Mouse (Mus musculus): ENCODE data around the gene Gon4l. TPM values are rescaled to one million over a fixed set of nuclear protein-coding genes. Genes with fewer than 3 reads are reported as not detected.
"Not testable (repeated sequence)": the region's sequence is repeated elsewhere in the genome, so short reads cannot be mapped to it uniquely, and the experiment has no call there.

Gon4l gene
- polyA plus RNA-seq, 1 experiment from 2014 or later, result 17.6 TPM

DNA sequence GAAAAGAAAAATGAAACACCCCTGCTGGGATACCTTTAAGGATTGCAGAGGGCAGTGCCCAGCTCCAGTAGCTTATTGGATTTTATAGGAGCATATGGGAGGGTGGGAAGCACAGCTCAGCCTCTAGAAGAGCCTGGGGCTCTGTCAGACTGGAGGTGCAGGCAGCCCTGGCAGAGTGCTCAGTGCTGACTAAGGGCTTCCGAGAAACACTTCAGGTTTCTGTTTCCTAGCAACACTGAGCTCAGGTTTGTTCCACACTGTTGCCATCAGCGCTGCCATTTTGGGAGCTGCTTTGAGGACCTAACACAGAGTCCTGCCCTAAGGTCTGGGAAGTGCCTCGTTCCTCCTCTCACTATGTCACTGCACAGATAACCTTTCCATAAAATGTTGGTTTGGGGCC lies 31.7 kb downstream of the Gon4l start:
- not testable (repeated sequence) for H3K4me1 ChIP-seq; H3K9me3 ChIP-seq; H3K27ac ChIP-seq (replicated peaks); H3K27me3 ChIP-seq (replicated peaks; ENCODE audit: low read depth, poor library complexity, severe bottlenecking); DNase-seq (ENCODE audit: low spot score); H3K4me3 ChIP-seq
- no CpG with 5 or more reads among the region's 3 CpGs for WGBS
- peaks cover 52% of the 10 kb centered on the region for H3K36me3 ChIP-seq (replicated peaks)

DNA sequence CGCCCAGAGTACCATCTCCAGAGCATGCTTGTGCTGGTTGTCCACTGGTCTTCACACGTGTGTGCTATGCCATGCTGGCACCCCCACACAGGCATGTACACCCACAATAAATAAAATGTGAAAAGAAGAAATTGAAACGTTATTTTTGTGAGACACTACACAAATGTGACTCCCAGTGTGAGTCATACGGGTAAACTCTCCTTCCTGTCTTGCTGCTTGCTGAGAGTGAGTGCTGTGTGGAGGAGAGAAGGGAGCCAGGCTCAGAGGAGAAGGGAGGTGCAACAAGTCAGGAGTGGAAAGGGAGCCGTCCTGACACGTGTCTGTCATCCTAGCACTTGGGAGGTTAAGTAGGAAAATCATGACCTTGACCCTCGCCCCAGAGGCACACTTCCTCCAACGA lies 32.1 kb downstream of the Gon4l start:
- not testable (repeated sequence) for H3K27me3 ChIP-seq (replicated peaks; ENCODE audit: low read depth, poor library complexity, severe bottlenecking); DNase-seq (ENCODE audit: low spot score); H3K4me3 ChIP-seq; H3K27ac ChIP-seq (replicated peaks); H3K9me3 ChIP-seq; H3K4me1 ChIP-seq
- WGBS, result no CpG with 5 or more reads among the region's 8 CpGs
- peaks cover 48% of the 10 kb centered on the region for H3K36me3 ChIP-seq (replicated peaks)

DNA sequence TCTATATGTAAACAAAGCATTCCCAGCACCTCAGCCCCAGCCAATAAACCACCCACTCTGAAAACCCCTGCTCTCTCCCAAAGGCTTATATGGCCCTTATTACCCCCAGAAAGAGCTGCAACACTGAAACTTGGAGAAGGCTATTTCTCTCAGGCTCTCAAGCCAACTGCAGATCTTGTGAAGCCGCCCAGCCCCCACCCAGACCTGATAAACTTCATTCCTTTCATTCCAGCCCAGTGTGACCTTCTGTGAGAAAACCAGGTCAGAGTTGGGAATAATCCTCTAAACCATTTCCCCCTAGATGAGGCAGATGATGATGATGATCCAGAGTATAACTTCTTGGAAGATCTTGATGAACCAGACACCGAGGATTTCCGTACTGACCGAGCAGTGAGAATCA lies 33.4 kb downstream of the Gon4l start:
- DNase-seq (ENCODE audit: low spot score); H3K27ac ChIP-seq (replicated peaks); H3K4me3 ChIP-seq; H3K4me1 ChIP-seq; H3K27me3 ChIP-seq (replicated peaks; ENCODE audit: low read depth, poor library complexity, severe bottlenecking); H3K9me3 ChIP-seq: not testable (repeated sequence)
- 92% methylated on average over 2 of the region's 4 CpGs for WGBS
- H3K36me3 ChIP-seq (replicated peaks), result peaks cover 35% of the 10 kb centered on the region

DNA sequence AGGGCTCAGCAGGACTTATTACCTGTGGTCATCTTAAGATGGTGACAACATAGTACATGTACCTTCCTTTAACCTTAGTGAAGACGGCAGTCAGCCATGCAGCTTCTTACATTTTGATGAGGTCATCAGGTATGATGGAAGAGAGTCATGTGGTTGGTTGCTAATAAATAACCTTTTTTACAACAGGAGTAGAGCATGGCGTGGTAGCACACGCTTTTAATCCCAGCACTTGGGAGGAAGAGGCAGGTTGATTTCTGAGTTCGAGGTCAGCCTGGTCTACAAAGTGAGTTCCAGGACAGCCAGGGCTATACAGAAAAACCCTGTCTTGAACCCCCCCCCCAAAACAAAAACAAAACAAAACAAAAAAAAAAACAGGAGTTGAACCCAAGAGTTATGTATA lies 47.5 kb downstream of the Gon4l start:
- H3K27ac ChIP-seq (replicated peaks); H3K4me1 ChIP-seq; DNase-seq (ENCODE audit: low spot score); H3K27me3 ChIP-seq (replicated peaks; ENCODE audit: low read depth, poor library complexity, severe bottlenecking); H3K9me3 ChIP-seq; H3K4me3 ChIP-seq: not testable (repeated sequence)
- peaks cover 37% of the 10 kb centered on the region for H3K36me3 ChIP-seq (replicated peaks)
- 94% methylated on average over 4 of the region's 4 CpGs for WGBS

DNA sequence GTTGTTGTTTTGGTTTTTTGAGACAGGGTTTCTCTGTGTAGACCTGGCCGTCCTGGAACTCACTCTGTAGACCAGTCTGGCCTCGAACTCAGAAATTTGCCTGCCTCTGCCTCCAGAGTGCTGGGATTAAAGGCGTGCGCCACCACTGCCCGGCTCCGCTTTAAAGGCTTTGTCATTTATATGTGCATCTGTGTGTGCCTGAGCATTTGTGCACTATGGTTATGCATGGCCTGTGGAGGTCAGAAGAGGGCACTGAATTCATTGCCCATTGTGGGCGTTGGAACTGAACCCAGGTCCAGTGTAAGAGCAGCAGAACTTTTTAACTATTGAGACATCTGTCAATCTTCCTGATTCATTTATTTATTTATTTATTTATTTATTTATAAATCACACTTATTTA lies 58.0 kb downstream of the Gon4l start:
- not testable (repeated sequence) for H3K9me3 ChIP-seq; H3K4me3 ChIP-seq; DNase-seq (ENCODE audit: low spot score); H3K27ac ChIP-seq (replicated peaks); H3K27me3 ChIP-seq (replicated peaks; ENCODE audit: low read depth, poor library complexity, severe bottlenecking); H3K4me1 ChIP-seq
- 96% methylated on average over 7 of the region's 7 CpGs for WGBS
- H3K36me3 ChIP-seq (replicated peaks), result peaks cover 58% of the 10 kb centered on the region

DNA sequence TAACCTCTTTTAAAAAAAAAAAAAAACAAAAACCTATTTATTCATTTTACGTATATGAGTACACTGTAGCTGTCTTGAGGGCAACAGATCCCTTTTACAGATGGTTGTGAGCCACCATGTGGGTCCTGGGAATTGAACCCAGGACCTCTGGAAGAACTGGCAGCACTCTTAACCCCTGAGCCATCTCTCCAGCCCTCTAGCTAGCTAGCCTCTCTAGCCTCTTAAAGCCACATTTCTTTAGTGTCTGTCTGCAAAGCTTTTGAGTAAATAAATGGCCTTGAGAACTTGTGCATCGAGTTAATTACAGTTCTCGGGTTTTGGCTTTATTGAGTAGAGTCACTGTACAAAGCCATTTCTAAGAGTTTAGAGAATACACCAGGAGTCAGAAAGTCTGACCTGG lies 69.8 kb downstream of the Gon4l start:
- WGBS, result 93% methylated on average over 3 of the region's 3 CpGs
- H3K27me3 ChIP-seq (replicated peaks; ENCODE audit: low read depth, poor library complexity, severe bottlenecking), result no peaks in the 10 kb centered on the region
- H3K4me3 ChIP-seq, result no peak overlapping the region
- H3K4me1 ChIP-seq, result no peaks in the 10 kb centered on the region
- no peaks in the 10 kb centered on the region for H3K9me3 ChIP-seq
- no peak overlapping the region for H3K27ac ChIP-seq (replicated peaks)
- DNase-seq (ENCODE audit: low spot score), result no peak
- H3K36me3 ChIP-seq (replicated peaks), result peaks cover 100% of the 10 kb centered on the region

DNA sequence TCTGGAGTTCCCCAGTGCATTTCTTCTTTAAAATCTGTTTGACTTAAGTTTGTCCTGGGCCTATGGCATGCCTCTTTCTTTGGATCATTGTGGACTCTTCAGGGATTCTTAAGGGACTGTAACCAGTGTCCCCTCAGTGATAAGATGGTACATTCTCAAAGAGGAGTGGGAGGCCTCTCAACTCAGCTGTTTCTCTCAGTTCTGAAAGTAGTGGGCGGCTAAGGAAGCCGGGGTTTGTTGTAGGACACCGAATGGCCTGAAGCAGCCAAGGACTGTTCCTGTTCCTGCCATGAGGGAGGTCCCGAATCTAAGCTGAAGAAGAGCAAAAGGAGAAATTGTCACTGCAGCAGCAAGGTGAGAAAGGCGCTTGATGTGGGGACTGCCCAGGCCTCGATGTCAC lies 70.2 kb downstream of the Gon4l start:
- no peaks in the 10 kb centered on the region for H3K9me3 ChIP-seq

DNA sequence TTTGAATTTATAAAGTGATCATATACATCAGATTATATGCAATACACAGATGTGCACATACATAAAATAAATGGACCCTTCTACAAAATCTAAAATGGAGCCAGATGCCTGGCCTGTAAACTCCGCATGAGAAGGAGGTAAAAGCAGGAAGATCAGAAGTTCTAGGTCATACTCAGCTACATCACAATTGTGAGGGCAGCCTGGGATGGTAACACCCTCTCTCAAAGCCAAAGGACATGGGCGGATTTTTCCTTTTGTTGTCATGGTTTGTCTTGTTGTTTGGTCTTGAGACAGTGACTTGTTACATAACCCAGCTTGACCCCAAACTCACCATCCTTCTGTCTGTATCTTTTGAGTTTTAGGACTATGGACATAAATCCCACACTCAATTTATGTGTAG lies 70.7 kb downstream of the Gon4l start:
- 86% methylated on average over 2 of the region's 2 CpGs for WGBS
- H3K4me1 ChIP-seq, result no peaks in the 10 kb centered on the region
- H3K36me3 ChIP-seq (replicated peaks), result peaks cover 100% of the 10 kb centered on the region
- DNase-seq (ENCODE audit: low spot score), result no peak
- no peak overlapping the region for H3K27ac ChIP-seq (replicated peaks)
- no peaks in the 10 kb centered on the region for H3K9me3 ChIP-seq
- no peaks in the 10 kb centered on the region for H3K27me3 ChIP-seq (replicated peaks; ENCODE audit: low read depth, poor library complexity, severe bottlenecking)
- H3K4me3 ChIP-seq, result no peak overlapping the region

More for the DNA sequence above, 70.2 kb downstream of the Gon4l start:
- no peak for DNase-seq (ENCODE audit: low spot score)
- no peak overlapping the region for H3K4me3 ChIP-seq
- H3K36me3 ChIP-seq (replicated peaks), result peaks cover 100% of the 10 kb centered on the region
- H3K4me1 ChIP-seq, result no peaks in the 10 kb centered on the region
- no peak overlapping the region for H3K27ac ChIP-seq (replicated peaks)
- 93% methylated on average over 6 of the region's 6 CpGs for WGBS
- H3K27me3 ChIP-seq (replicated peaks; ENCODE audit: low read depth, poor library complexity, severe bottlenecking), result no peaks in the 10 kb centered on the region

DNA sequence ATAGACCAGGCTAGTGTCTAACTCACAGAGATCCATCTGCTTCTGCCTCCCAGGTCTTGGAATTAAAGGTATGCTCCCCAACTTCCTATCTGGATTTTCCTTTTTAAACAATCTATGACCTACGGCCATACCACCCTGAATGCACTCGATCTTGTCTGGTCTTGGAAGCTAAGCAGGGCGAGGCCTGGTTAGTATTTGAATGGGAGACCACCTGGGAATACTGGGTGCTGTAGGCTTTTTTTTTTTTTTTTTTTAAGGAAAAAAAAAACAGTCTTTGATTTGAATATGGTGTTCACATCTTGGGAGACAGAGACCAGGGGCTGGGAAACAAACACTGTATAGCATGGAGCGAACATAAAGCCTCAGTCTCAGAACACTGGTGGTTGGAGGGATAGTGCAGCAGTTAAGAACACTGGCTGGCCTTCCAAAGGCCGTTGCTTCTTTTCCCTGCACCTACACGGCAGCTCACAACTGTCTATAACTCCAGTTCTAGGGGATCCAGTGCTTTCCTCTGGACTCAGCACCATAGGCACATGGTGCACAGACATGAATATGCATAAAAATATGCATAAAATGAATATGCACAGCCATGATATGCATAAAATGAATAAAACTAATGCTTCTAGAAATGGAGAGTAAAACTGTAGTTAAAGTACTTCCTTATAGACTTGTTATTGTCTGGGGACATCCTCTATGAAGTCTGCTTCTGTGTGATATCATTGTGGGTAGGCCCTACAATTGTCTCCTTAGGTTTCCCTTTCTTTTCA lies 71.5 kb downstream of the Gon4l start:
- WGBS, result 92% methylated on average over 6 of the region's 6 CpGs
- Histone ChIP-seq H3K36me3 (replicated peaks) (peaks cover 100% of the 10 kb centered on the region), H3K4me3 (no peak overlapping the region), H3K27me3 (replicated peaks; ENCODE audit: low read depth, poor library complexity, severe bottlenecking) (no peaks in the 10 kb centered on the region), H3K27ac (replicated peaks) (no peak overlapping the region), H3K9me3 (no peaks in the 10 kb centered on the region), H3K4me1 (no peaks in the 10 kb centered on the region)
- no peak for DNase-seq (ENCODE audit: low spot score)

DNA sequence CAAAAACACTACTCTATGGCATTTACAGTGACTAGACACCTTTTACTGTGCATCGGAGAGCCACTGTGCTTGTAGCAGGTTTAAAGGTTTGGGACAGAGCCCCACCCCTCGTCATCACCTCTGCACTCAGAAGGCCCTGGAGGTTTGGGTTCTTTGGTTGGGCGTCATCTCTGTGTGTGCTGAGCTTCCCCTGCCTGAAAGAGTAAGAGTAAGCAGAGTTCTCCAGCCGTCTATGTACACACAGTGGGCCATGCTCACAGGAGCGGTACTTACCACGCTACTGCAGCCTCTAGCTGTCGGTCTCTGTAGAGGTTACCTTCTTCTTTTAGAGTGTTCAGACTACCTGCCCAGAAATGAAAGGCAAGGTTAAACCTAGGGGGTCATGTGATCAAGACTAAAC lies 77.6 kb downstream of the Gon4l start:
- no peak for DNase-seq (ENCODE audit: low spot score)
- Histone ChIP-seq H3K4me3 (peak overlapping the region; percentile 75), H3K27ac (replicated peaks) (no peak overlapping the region), H3K36me3 (replicated peaks) (peaks cover 59% of the 10 kb centered on the region), H3K9me3 (no peaks in the 10 kb centered on the region), H3K27me3 (replicated peaks; ENCODE audit: low read depth, poor library complexity, severe bottlenecking) (no peaks in the 10 kb centered on the region), H3K4me1 (peaks cover 17% of the 10 kb centered on the region)
- WGBS, result 93% methylated on average over 7 of the region's 7 CpGs

DNA sequence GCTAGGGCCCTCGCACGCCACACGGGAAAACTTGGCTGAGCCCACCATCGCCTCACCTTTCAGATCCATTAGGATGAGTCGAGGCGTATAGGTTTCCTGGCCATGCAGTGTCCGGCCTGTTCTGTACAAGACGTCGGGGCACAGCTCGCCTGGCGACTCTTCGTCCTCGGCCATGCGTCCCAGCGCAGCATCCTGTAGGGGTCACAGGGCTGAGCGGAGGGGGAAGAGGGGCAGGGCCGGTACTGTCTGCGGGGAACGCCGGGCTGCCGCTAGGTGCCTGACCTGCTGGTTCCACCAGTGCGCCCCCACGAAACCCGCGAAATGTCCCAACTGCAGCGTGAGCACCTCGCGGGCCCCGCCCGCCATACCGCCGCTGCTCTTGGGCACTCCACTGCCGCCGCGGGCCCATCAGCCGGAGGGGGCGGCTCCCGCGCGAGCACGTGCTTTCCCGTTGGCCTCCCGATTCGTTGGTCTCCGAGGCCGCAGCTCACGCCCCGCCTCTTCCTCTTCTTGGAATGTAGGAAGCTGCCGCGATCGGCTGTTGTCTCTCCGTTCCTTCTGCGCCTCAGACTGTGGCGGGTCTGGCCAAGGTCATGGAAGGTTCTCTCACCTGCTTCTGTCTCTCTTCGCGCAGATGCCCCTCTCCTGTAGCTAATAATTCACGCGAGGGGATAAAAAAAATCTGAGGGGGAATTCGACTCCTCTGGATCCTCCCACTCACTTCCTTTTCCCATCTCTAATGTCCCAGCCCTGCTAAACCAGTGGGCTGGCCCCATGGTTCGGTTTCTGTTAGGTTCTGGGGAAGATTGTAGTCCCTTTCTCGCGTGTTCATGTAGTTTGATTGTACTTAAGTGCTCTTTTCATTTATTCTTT lies 78.7 kb downstream of the Gon4l start, which contains the start of gene Msto1:
TSS of gene Msto1 (minus strand) at position 489 of the 873 bp plus-strand sequence.
- Histone ChIP-seq H3K27me3 (replicated peaks; ENCODE audit: low read depth, poor library complexity, severe bottlenecking) (no peaks in the 10 kb centered on the region), H3K4me3 (peak within 1 kb of the TSS; percentile 75), H3K9me3 (no peaks in the 10 kb centered on the region), H3K4me1 (peaks cover 17% of the 10 kb centered on the region), H3K36me3 (replicated peaks) (peaks cover 47% of the 10 kb centered on the region), H3K27ac (replicated peaks) (peak within 1 kb of the TSS; percentile 91)
- WGBS, result under 1% methylated on average over 62 of the region's 62 CpGs
- DNase-seq (ENCODE audit: low spot score), result peak; percentile 95

DNA sequence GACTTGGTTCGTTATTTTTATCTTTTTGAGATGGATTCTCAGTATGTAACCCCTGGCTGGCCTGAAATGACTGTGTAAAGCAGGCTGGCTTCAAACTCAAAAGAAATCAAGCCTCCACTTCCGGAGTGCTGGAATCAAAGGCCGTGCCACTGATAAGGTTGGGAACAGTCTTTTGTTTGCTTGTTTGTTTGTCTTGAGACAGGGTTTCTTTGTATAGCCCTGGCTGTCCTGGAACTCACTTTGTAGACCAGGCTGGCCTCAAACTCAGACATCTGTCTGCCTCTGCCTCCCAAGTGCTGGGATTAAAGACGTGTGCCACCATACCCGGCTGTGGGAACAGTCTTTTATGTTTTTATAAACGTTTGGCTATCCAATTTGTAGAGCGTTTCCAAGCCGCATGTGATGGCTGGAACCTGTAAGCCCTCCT lies 79.4 kb downstream of the Gon4l start:
- WGBS, result 37% methylated on average over 8 of the region's 8 CpGs
- H3K27ac ChIP-seq (replicated peaks), result peak overlapping the region; percentile 91
- peak overlapping the region; percentile 75 for H3K4me3 ChIP-seq
- no peaks in the 10 kb centered on the region for H3K27me3 ChIP-seq (replicated peaks; ENCODE audit: low read depth, poor library complexity, severe bottlenecking)
- DNase-seq (ENCODE audit: low spot score), result no peak
- H3K36me3 ChIP-seq (replicated peaks), result peaks cover 41% of the 10 kb centered on the region
- peaks cover 17% of the 10 kb centered on the region for H3K4me1 ChIP-seq
- no peaks in the 10 kb centered on the region for H3K9me3 ChIP-seq

DNA sequence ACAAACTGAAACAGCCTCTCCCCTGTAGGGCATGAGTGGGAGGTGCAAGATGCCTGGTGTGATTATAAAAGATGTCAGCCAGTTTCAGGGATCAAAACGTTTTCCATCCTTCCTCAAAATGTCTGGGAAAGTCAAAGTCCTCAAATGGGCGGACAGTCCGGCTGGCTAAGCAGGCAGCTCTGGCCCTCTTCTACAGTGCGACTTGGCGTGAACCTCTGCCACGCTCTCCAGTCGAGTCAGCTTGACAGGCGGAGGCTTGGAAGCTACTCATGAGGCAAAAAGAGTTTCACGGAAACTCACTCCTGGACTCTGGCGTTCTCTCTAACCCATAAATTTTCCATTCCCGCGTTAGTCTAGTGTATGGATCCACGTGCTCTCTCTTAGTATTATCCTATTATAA lies 84.0 kb downstream of the Gon4l start:
- H3K36me3 ChIP-seq (replicated peaks), result peaks cover 45% of the 10 kb centered on the region
- no peak for DNase-seq (ENCODE audit: low spot score)
- H3K27me3 ChIP-seq (replicated peaks; ENCODE audit: low read depth, poor library complexity, severe bottlenecking), result no peaks in the 10 kb centered on the region
- H3K9me3 ChIP-seq, result peaks cover 5% of the 10 kb centered on the region; the same call in 1 of the 2 replicates
- peaks cover 6% of the 10 kb centered on the region for H3K4me1 ChIP-seq
- no peak overlapping the region for H3K27ac ChIP-seq (replicated peaks)
- no peak overlapping the region for H3K4me3 ChIP-seq
- WGBS, result 86% methylated on average over 13 of the region's 13 CpGs
